Mouse (Mus musculus): ENCODE results near the gene Myl7. TPM values are rescaled to one million over a fixed set of nuclear protein-coding genes. Genes with fewer than 3 reads are reported as not detected.

The Myl7 gene
- not detected in 2 replicates for total RNA-seq (2023)

GRCm38 (mm10) chr11:5898531-5898930 is at the start of gene Myl7:
Myl7 (minus strand) TSS chr11:5898782.

GRCm38 (mm10) chr11:5877921-5878526 is 20.6 kb downstream of the Myl7 start, which contains the start of gene Pold2:
Pold2 (minus strand) TSS chr11:5878292.

GRCm38 (mm10) chr11:5861678-5862393 is 36.7 kb downstream of the Myl7 start, which contains the start of gene Aebp1:
Aebp1 (plus strand) TSS chr11:5861947.

Other genes starting within 250 kb of the Myl7 start
- gene Mrps24, start 183.1 kb downstream of the Myl7 start, total RNA-seq (2023): 26.0 and 28.4 TPM in 2 replicates
- gene Urgcp, start 136.4 kb downstream of the Myl7 start, total RNA-seq (2023): 11.9 and 16.0 TPM in 2 replicates
- 162 TPM in 2 replicates for gene Dbnl, start 110.3 kb downstream of the Myl7 start, total RNA-seq (2023)
- not detected in 2 replicates for gene Pgam2, start 95.0 kb downstream of the Myl7 start, total RNA-seq (2023)
- gene Polm, start 60.8 kb downstream of the Myl7 start, total RNA-seq (2023): 27.7 and 31.5 TPM in 2 replicates
- not detected in 2 replicates for gene Aebp1, start 36.8 kb downstream of the Myl7 start, total RNA-seq (2023)
- gene Pold2, start 20.5 kb downstream of the Myl7 start, total RNA-seq (2023): 17.2 and 22.8 TPM in 2 replicates
- not detected in 2 replicates for gene Gck, start 51.3 kb upstream of the Myl7 start, total RNA-seq (2023)
- 83.8 and 99.8 TPM in 2 replicates for gene Ykt6, start 56.9 kb upstream of the Myl7 start, total RNA-seq (2023)
- 1.5 TPM in 2 replicates for gene Camk2b, start 167.6 kb upstream of the Myl7 start, total RNA-seq (2023)